Mouse (Mus musculus) ZHBTc4 (cell line): ENCODE measurements around the gene Pkd1.
A peak's percentile ranks its signal among the peaks of the same experiment; 100 is the strongest.

Experiments
- DNase-seq: peaks from one replicate; pipeline ENCODE4 v3.0.0-alpha.2; 2011; ENCODE audit warnings: low read depth, low spot score

Pkd1 gene

DNA sequence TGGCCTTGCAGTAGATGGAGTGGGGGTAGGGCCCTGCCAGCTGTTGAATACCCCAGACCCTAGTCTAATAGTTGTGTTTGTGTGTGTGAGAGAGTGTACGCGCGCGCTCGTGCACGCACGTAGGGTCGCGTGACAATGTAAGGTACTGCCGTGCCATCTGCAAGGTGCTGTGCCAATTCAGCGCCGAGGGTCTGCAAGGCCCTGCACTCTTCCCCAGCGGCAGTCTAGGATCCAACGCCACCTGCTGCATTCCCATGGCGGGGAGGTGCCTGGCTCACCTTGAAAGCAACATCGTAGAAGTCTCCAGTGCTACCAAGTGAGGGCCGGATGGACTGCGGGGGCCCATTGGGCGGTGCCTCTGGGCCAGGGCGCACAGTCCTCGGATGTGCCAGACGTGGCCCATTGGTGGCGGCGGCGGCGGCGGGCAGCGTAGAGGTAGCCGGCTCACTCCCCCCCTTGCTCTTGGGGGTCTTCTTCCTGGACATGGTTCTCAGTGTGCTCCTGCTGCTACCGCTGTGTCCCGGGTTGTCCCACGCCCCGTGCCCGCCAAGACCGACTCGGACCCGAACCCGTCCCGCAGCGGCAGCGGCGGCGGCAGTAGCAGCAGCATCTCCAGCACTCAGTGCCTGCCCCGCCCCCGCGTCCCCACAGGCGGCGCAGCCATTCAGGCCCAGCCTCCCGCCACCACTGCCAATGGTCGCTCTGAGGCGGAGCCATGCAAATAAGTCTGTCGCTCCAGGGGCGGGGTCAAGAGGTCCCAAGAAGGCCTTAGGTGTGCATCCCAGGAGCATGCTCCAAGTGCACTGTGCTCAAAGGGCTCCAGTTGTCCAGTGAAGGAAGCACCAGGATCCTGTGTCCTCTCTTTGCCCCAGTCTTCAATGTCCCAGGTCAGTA lies 16.3 kb upstream of the Pkd1 start:
- peak; percentile 99 for DNase-seq

DNA sequence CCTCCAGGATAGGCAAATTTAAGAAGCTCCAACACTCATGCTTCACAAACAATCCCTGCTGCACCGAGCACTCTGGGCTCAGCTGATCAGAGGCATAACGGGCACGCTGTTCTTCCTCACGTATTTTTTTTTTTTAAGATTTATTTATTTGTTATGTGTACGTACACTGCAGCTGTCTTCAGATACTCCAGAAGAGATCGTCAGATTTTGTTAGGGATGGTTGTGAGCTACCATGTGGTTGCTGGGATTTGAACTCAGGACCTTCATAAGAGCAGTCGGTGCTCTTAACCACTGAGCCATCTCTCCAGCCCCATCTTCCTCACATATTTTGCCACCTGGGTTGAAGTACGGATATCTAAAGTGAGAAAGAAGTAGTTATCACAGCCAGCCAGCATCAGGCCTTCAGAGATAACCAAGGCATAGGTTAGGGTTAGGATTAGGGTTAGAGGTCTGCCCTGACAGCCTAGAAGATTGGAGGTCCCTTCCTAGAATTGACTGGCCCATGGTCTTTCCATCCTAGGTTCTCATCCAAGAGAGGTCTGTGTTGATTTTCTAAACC lies 15.4 kb upstream of the Pkd1 start, which contains the start of gene Rab26:
Gene Rab26, minus strand, starts transcription at position 51 of the 559 bp plus-strand sequence.
- DNase-seq = no peak

DNA sequence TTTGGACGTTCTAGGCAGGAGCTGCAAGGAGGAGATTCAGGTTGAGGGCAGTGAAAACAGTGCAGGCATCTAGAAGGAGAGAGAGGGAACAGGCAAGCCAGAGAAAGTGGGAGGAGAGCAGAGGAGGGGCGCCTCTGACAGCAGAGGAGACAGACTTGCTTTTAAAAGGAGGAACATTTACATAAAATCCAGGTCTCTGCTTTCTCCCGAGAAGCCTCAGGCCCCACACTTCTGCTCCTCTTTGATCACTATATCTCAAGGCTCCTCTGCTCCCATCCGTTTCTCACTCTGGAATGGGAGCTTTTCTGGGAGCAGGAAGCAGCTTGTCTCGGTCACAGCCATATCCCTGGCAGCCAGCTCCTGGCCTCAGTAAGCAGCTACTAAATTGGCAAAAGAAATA lies 14.3 kb upstream of the Pkd1 start:
- no peak for DNase-seq

DNA sequence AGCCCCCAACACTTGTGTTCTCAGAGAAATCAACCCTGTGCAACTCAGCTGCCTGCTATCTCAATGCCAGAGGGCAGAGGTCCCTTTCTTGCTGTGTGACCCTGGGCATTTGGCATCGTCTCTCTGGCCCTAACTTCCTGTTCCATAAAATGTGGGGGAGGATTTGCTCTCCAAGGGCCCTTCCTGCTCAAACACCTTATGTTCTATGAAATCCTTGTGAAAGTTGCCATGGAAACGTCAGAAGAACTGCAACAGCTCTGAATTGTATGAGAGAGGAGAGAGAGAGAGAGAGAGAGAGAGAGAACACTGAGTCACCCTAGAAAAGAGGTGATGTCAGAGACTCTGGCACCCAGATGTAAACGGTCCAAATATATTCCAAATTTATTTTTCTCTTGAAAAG lies 12.1 kb upstream of the Pkd1 start:
- DNase-seq = no peak

DNA sequence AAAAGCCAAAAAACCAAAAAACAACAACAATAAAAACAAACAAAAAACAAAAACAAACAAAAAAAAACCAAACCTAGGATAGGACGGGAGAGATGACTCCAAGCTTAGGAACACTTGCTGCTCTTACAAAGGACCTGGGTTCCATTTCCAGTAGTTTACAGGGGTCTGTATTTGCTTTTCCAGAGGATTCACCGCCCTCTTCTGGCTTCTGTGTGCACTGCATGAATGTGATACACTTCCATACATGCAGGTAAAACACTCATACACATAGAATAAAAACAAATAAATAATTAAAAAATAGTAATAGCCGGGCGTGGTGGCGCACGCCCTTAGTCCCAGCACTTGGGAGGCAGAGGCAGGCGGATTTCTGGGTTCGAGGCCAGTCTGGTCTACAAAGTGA lies 10.7 kb upstream of the Pkd1 start:
- DNase-seq = peak; percentile 81

DNA sequence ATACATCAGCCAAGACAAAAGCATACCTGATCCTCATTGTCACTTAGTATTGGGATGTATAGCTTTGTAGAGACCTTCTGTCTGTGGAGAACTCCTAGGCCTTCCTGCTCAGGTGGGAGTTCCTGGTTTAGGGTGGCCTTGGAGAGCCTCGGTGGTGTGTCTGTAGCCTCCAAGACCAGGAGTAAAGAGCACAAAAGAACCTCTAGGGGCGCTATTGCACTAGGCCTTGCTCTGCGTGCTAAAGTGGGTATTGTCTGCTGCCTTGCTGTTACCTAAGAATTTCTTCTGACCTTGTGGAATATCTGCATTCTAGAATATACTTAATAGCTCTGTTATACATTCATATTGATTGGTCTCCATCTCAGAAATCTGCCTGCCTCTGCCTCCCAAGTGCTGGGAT lies 9.3 kb upstream of the Pkd1 start:
- no peak for DNase-seq

DNA sequence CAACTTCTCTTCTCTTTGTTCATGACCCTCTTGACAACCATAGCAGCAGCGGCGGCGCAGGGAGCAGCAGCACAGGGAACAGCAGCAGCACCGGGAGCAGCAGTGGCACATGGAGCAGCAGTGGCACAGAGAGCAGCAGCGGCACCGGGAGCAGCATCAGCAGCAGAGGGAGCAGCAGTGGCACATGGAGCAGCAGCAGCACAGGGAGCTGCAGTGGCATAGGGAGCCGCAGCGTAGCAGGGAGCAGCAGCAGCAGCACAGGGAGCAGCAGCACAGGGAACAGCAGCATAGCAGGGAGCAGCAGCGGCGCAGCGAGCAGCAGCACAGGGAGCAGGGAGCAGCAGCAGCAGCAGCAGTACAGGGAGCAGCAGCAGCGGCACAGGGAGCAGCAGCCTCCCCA lies 5.0 kb upstream of the Pkd1 start:
- peak; percentile 51 for DNase-seq

DNA sequence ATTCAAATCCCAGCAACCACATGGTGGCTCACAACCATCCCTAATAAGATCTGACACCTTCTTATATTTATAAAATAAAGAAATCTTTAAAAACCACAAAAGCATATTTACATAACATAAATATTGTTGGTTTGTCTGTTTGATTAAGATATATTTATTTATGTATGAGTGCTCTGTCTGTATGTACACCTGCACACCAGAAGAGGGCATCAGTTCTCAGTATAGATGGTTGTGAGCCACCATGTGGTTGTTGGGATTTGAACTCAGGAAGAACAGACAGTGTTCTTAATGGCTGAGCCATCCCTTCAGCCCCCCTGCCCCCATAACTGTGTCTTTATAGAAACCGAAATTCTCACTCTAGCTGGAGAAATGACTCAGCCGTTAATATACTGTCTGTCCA lies 4.4 kb upstream of the Pkd1 start:
- DNase-seq = no peak

DNA sequence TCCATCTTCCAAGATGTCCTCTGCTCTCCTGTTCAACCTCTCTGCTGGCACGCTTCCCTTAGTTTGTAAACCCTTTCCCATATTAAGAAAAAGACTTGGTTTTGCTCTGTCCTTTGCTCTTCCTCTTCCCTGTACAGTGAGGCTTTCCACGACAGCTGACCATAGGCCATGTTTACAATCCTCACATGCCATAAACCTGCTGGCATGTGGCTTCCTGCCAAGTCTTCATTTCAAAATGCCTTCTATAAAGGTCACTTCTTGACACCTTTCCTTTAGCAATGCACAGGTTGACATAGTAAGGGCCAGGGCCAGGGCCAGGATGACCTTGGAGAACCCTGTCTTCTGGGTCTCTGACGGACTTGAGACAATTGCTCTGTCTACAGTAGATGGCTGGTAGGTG lies 3.4 kb upstream of the Pkd1 start:
- DNase-seq = no peak

DNA sequence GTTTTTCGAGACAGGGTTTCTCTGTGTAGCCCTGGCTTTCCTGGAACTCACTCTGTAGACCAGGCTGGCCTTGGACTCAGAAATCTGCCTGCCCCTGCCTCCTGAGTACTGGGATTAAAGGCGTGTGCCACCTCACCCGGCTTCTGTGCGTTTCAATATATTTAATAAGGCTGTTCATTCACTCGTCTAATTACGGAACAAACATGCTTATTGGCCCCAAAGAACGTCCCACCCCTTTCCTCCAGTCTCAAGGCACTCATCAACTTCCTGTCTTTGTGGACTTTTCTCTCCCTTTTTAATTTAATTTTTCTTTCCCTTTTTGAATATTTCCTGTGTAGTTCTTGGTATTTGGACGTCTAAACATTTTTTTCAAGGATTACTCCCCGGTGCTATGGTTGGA lies 1.2 kb upstream of the Pkd1 start:
- DNase-seq = no peak

DNA sequence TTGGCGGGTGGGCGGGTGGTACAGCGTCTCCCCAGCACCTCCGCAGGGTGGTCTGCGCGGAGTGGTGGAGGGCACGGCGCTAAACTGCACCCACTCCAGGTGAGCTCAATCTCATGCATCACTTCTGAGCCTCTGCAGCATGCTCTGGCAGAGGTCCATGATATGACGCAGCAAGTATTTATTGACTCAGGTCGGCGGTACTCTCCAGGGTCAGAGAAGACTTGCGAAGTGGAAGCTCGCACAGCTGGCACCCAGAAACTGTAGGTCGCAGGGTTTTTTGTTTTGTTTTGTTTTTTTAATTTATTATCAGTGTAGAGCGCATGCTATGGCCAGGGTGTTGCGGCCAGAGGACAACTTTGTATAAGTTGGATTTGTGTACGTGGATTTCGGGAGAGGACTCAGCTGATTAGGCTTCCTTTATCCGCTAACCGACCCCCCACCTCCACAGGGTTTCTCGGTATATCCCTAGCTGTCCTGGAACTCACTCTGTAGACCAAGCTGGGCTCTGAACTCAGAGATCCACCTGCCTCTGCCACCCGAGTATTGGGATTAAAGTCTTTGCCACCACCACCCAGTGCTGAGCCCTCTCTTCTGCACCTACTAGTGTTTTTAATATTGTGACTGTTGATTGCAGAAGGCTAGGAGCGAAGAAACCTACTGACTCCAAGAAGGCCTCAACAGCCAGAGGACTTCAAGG lies 565 bp upstream of the Pkd1 start:
- DNase-seq = peak; percentile 42

DNA sequence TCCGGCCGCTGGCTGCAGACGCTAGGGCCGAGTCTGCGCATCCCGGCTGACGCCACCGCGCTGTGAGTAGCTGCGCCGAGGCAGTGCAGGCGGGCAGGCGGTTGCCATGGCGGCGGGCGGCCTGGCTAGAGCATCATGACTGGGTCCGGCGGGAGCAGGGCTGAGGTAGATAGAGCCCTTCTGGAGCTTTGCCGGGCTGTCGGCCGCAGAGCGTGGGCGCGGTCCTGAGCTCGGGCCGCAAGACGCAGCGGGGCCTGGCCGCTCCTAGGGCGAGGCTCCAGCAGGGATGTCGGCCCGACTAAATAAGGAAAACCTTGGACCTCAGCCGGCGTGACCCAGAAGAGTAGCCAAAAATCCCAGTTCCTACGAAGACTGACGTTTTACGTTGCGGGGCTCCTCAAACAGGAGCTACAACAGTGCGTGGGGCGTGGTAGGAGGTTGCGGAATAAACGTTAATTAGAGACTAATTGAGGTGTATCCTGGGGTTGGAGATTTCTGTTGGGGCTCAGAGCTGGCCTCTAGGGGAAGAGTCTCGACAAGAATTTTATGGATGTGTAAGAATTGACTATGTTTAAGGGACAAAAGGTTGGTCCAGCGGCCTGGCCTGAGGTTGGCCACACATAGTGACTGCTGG lies 899 bp downstream of the Pkd1 start:
- peak; percentile 94 for DNase-seq

DNA sequence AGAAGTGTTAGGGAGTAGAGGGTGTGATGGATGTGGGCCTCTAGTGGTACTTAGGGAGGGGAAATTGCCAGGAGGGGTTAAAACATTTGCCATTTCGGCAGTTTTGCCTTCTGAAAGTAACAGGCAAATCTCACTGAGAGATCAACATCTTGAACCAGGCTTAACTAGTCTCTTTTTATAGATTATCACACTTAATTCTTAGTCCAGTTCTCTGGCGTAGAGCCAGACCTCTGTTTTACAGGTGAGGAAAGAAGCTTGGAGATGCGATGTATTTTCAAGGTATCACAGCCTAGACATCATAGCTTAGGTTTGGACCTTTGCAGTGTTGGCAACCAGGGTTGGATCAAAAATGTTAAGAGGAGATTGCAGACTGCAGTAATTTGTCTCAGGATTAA lies 1.4 kb downstream of the Pkd1 start:
- no peak for DNase-seq

DNA sequence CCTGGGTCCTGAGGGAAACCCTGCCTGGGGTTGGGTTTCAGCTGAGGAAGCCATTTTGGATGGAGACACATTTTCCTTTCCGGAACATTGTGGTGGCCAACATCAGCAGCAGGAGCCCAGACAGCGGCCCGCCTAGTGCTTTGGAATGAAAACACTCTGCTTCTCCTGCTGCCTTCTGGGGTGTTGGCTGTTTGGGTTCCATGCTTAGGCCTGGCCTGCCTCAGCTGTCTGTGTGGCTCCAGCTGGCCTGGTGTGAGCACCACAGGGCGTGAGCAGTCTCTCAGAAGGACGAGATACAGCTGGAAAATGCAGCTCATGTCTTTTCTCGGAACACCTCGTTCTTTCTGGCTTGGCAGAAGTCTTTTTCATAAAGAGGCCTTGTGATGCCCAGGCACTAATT lies 7.5 kb downstream of the Pkd1 start:
- DNase-seq = peak; percentile 20

DNA sequence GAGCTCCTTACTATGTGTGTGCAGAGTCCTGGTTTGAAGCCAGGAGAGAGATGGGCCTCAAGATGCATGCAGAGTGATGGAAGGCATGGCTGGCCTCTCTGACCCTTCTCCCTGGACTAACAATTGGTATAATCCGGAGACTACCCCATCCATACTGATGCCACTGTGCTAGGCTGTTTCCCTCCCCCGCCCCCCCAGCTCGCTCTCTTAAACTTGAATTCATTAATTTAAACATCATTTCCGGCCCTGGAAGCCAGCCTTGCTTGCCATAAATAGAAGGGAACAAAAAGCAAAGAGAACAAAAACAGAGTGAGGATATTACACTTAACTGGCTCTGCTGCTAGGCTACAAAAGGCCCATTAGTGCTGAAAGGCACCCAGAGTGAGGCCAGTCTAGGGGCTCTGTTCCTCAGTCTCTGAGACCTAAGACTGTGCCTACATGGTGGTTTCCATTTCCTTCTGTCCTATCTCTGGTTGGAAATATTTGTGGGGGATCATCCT lies 9.0 kb downstream of the Pkd1 start:
- DNase-seq = no peak

DNA sequence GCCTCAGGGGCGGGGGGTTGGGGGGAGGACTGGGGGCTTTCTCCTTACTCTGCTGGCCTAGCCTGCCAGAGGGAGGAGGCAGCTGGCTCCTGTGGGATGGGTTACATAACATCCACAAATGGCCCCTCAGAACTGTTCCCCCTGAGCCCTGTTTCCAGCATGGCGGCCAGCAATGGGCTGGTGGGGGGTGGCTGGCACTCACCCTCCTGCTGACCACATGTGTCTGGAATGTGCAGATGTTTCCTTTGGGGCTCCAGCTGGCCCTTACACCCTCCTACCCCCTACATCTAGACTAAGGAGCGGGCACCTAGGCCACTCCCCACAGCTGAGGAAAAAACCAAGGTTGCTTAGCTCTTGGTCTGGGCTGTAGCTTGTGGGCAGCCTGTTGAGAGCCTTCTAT lies 9.5 kb downstream of the Pkd1 start:
- no peak for DNase-seq

DNA sequence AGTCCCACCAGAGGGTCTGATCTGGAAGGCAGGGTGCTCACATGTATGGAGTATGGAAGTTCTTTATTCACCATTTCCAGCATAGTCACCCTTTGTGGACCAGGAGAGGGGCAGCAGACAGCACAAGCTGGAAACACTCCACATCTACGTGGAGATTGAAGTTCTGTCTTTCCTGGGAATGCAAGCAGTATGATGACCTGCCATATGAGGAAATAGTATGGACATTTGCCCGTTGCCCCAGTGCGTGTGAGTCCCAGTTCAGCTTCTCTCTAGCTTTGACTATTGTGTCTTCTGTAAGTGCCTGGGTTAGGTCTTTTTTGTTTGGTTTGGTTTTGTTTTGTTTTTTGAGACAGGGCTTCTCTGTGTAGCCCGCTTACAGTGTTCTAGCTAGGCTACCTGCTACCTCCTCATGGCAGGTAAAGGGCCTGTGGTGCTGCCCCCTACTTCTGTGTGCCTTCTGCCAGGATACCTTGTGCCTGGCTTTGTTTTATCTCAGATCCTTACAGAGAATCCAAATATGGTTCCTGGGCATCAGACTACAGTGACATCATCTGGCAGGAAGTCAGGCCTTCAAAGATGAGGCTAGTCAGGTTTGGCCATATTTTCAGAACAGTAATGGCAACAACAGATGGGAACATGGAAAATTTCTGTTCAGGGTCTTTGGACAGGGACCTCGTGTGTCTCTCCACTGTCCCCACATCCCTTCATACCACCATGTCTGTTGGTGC lies 10.8 kb downstream of the Pkd1 start:
- DNase-seq = no peak

DNA sequence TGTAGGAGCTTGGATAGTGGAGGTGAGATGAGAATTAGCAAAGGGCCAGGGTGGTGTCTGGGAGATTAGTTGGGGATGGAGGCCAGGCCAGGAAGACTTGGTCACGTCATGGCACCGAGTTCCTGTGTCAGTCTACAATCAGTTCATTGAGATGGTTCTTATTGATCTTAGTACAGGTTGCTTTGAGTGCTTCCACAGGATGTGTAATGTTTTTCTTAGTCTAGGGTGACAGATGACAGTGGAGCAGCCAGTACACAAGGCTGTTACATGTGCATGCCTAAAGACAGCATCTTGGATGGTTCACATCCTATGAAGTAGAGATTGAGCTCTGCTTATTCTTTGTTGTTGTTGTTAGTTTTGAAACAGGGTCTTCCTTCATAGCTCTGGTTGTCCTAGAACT lies 12.0 kb downstream of the Pkd1 start:
- DNase-seq = no peak

DNA sequence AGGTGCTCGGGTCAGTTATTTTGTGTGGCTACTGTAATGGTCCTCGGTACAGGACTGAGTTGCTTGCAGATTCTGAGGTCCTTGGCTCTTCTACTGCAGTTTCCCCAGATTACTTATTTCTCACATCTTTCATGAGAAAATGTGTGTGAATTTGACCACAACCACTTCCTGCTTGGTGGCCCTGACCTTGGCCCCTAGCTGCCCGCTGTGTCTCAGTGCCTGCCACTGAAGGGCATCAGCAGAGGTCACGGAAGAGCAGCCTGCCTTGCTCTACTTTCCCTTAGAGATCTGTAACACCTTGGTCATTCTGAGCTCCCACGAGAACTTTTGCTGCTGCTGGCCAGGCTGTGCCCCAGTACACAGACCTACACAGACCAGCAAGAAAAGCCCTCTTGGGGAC lies 14.0 kb downstream of the Pkd1 start:
- DNase-seq = peak; percentile 14

DNA sequence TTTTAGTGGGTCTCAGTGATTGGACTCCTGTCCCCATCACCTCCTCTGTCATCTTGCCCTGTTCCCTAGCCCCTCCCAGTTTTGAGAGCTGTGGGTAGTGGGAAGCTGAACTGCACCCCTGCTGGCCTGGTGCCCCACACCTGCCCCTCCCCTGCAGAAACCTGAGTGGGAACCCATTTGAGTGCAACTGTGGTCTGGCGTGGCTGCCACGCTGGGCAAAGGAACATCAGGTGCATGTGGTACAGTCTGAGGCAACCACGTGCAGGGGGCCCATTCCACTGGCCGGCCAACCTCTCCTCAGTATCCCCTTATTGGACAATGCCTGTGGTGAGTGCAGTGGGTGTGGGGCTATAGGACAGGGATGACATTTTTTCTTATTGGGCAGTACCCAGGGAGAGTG lies 14.8 kb downstream of the Pkd1 start:
- DNase-seq = no peak

DNA sequence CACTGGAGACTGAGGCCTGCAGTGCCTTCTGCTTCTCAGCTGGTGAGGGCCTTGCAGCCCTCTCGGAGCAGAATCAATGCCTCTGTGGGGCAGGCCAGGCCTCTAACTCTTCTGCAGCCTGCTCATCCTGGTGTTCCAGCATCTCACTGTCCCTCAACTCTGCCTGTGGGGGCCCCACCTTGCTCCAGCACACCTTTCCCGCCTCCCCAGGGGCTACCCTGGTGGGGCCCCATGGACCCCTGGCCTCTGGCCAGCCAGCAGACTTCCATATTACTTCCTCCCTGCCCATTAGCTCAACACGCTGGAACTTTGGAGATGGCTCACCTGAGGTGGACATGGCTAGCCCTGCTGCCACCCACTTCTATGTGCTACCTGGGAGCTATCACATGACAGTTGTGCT lies 15.5 kb downstream of the Pkd1 start:
- no peak for DNase-seq
